Mouse (Mus musculus) urinary bladder, postnatal 14 days (tissue): ENCODE data around the gene Clec10a.

Source experiments
- DNase-seq: peaks from one replicate; pipeline ENCODE4 v3.0.0; 2021; ENCODE audit warnings: low spot score

The Clec10a gene

GRCm38 (mm10) chr11:70185120-70185519, 29.1 kb downstream of the Clec10a start:
- DNase-seq: no peak

GRCm38 (mm10) chr11:70189319-70190134, 33.5 kb downstream of the Clec10a start:
- DNase-seq: peak; percentile 44

GRCm38 (mm10) chr11:70191188-70191587, 35.2 kb downstream of the Clec10a start:
- DNase-seq: no peak

- DNase-seq: no peak
Observed at GRCm38 (mm10) chr11:70192157-70192556, 36.2 kb downstream of the Clec10a start.

GRCm38 (mm10) chr11:70193354-70194285, 37.6 kb downstream of the Clec10a start:
- no peak for DNase-seq

- no peak for DNase-seq
Observed at GRCm38 (mm10) chr11:70198332-70198731, 42.3 kb downstream of the Clec10a start.

- DNase-seq: no peak
Observed at GRCm38 (mm10) chr11:70199107-70199506, 43.1 kb downstream of the Clec10a start.

- DNase-seq: no peak
Observed at GRCm38 (mm10) chr11:70200036-70200608, 44.1 kb downstream of the Clec10a start.

- DNase-seq: peak; percentile 92
Observed at GRCm38 (mm10) chr11:70201691-70202090, 45.7 kb downstream of the Clec10a start.

GRCm38 (mm10) chr11:70206801-70207200, 50.8 kb downstream of the Clec10a start:
- DNase-seq: no peak

GRCm38 (mm10) chr11:70207283-70207682, 51.3 kb downstream of the Clec10a start:
- DNase-seq: no peak

GRCm38 (mm10) chr11:70208778-70209388, 52.9 kb downstream of the Clec10a start:
- DNase-seq: no peak

- no peak for DNase-seq
Observed at GRCm38 (mm10) chr11:70210681-70211080, 54.7 kb downstream of the Clec10a start.

GRCm38 (mm10) chr11:70211972-70212371, 56.0 kb downstream of the Clec10a start:
- DNase-seq: no peak

- DNase-seq: no peak
Observed at GRCm38 (mm10) chr11:70212423-70212822, 56.4 kb downstream of the Clec10a start, which contains the start of gene Slc16a11. TSS of gene Slc16a11 (plus strand) at chr11:70212752.

- DNase-seq: peak; percentile 82
Observed at GRCm38 (mm10) chr11:70212896-70213295, 56.9 kb downstream of the Clec10a start.

- DNase-seq: no peak
Observed at GRCm38 (mm10) chr11:70213736-70214135, 57.7 kb downstream of the Clec10a start.

- DNase-seq: no peak
Observed at GRCm38 (mm10) chr11:70214191-70214855, 58.3 kb downstream of the Clec10a start.

- DNase-seq: no peak
Observed at GRCm38 (mm10) chr11:70214856-70215209, 58.8 kb downstream of the Clec10a start.

GRCm38 (mm10) chr11:70215301-70215700, 59.3 kb downstream of the Clec10a start:
- DNase-seq: no peak

GRCm38 (mm10) chr11:70216103-70216502, 60.1 kb downstream of the Clec10a start:
- DNase-seq: no peak
